In genomic region chr3:41090839-41091238, GRCm38 (mm10) we compare ENCODE assay signal across 1 mouse cellular context.
TF ChIP-seq lines count a peak whose summit lies in the region.

No protein-coding gene starts in this region.

TF ChIP-seq in MEL, 35 proteins besides CTCF, POLR2A, EP300 and RAD21 (continued from another document):
- TF ChIP-seq ZC3H11A (IDR thresholded peaks at IDR 0.05; ENCODE audit: low read depth, low read length) (no peak), NRF1 (IDR thresholded peaks at IDR 0.05; ENCODE audit: insufficient read depth, low read depth, low read length, poor library complexity, severe bottlenecking) (no peak), SIN3A (IDR thresholded peaks at IDR 0.05; ENCODE audit: low read length) (no peak), POLR2AphosphoS5 (IDR thresholded peaks at IDR 0.05; ENCODE audit: borderline replicate concordance, low read depth, low read length) (no peak), TCF12 (IDR thresholded peaks at IDR 0.05; ENCODE audit: low read depth, low read length) (peak; percentile 33; the same call in 1 of the 2 replicates), HCFC1 (IDR thresholded peaks at IDR 0.05; ENCODE audit: low read depth, low read length) (no peak), RCOR1 (IDR thresholded peaks at IDR 0.05; ENCODE audit: low read depth, low read length) (no peak), GATA1 (IDR thresholded peaks at IDR 0.05; ENCODE audit: low read depth, low read length) (peak; percentile 71), GABPA (IDR thresholded peaks at IDR 0.05; ENCODE audit: low read depth, low read length) (no peak), TAL1 (IDR thresholded peaks at IDR 0.05; ENCODE audit: low read length) (0 out of 2 replicates have a peak, but pooled peaks have one; percentile 10), MXI1 (IDR thresholded peaks at IDR 0.05; ENCODE audit: low read depth, low read length) (no peak), ZMIZ1 (IDR thresholded peaks at IDR 0.05; ENCODE audit: low read depth, low read length) (no peak), MYB (IDR thresholded peaks at IDR 0.05; ENCODE audit: low read depth, low read length) (no peak), MEF2A (IDR thresholded peaks at IDR 0.05; ENCODE audit: extremely low read depth, insufficient replicate concordance, low read depth, low read length, poor library complexity, severe bottlenecking) (peak; percentile 85; the same call in 1 of the 2 replicates), BHLHE40 (IDR thresholded peaks at IDR 0.05; ENCODE audit: borderline replicate concordance, low read depth, low read length) (no peak), NELFE (IDR thresholded peaks at IDR 0.05; ENCODE audit: low read depth, low read length) (no peak), CHD1 (IDR thresholded peaks at IDR 0.05; ENCODE audit: low read depth, low read length) (no peak), CHD2 (IDR thresholded peaks at IDR 0.05; ENCODE audit: low read length) (no peak)
TF ChIP-seq in MEL: peak in this region for 6.
